Mouse (Mus musculus) liver, embryonic 16.5 days (tissue): ENCODE results near the gene Tle3. TPM values are rescaled to one million over a fixed set of nuclear protein-coding genes. Genes with fewer than 3 reads are reported as not detected.

Experiments used
- ATAC-seq: fragments of 200-750 bp; cut with Nextera tagmentation; 2 replicates; pipeline ENCODE4 v1.8.0; 2017; ENCODE audit warnings: low read depth, mild to moderate bottlenecking, moderate number of reproducible peaks, moderate library complexity
- H3K27ac ChIP-seq: fragments of 300-500 bp; sonication (generic); 2 replicates; pipeline ENCODE4 v1.5.1; 2014; ENCODE audit warnings: mild to moderate bottlenecking, low read length
- H3K27me3 ChIP-seq: fragments of 300-500 bp; sonication (generic); 2 replicates; pipeline ENCODE4 v1.6.1; 2014; ENCODE audit warnings: low read depth, low read length, mixed read lengths; ENCODE audit not compliant: control insufficient read depth, insufficient read depth
- H3K36me3 ChIP-seq: fragments of 300-500 bp; sonication (generic); 2 replicates; pipeline ENCODE4 v1.6.1; 2014; ENCODE audit warnings: mild to moderate bottlenecking; ENCODE audit not compliant: control insufficient read depth, insufficient read depth
- H3K4me1 ChIP-seq: fragments of 300-500 bp; sonication (generic); 2 replicates; pipeline ENCODE4 v1.6.1; 2014; ENCODE audit warnings: low read depth, low read length, mixed read lengths; ENCODE audit not compliant: control insufficient read depth
- H3K4me2 ChIP-seq: fragments of 300-500 bp; sonication (generic); 2 replicates; pipeline ENCODE4 v1.6.1; 2014; ENCODE audit warnings: low read depth, low read length, mixed read lengths
- H3K4me3 ChIP-seq: fragments of 300-500 bp; sonication (generic); 2 replicates; pipeline ENCODE4 v1.5.1; 2014; ENCODE audit warnings: low read depth, mild to moderate bottlenecking, low read length
- H3K9ac ChIP-seq: fragments of 300-500 bp; sonication (generic); 2 replicates; pipeline ENCODE4 v1.6.1; 2014; ENCODE audit warnings: low read depth, low read length
- H3K9me3 ChIP-seq: fragments of 300-500 bp; sonication (generic); replicated peaks from 2 replicates; pipeline ENCODE4 v1.6.1; 2016; ENCODE audit warnings: low read length; ENCODE audit not compliant: control insufficient read depth
- WGBS: fragments of 180-500 bp; shearing (Covaris S2); extraction: QIAGEN DNeasy Blood & Tissue Kit; methylation state at CpG from one replicate; pipeline ENCODE4 v1.1.7; 2014; ENCODE audit not compliant: insufficient replicate concordance; 5-methylcytosine and 5-hydroxymethylcytosine counted together
- polyA plus RNA-seq: library from polyadenylated mRNA; unstranded; fragments of >200 nt; fragmentation: Nextera tagmentation; extraction: Ambion mirVana; gene quantifications from 2 replicates; pipeline ENCODE4 v1.2.1, GENCODE M21; 2015

Tle3 gene
- polyA plus RNA-seq, 1 experiment from 2014 or later, result 3.6 TPM

DNA sequence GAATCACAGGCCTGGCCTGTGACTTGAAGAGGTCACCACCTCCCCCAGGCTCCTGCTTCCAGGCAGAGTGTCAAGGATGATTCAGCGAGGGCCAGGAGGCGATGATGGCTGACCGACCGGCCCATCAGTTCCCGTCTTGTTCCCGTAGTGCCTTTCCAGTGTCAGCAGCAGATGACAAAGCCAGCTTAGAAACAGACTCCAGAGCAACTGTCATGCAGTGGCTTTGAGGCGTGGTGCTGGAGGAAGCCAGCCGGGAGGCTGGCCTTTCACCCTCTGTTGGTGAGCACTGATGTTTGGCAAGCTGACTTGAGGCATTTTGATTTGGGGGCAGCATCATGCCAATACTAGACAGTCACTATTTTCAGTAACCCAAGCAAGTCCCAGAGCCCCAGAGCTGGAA, 6.3 kb downstream of the Tle3 start:
- H3K9ac ChIP-seq, result no peak overlapping the region
- no peaks in the 10 kb centered on the region for H3K36me3 ChIP-seq
- peaks cover 11% of the 10 kb centered on the region for H3K27me3 ChIP-seq
- peaks cover 61% of the 10 kb centered on the region for H3K4me1 ChIP-seq
- H3K4me2 ChIP-seq, result no peak overlapping the region
- 26% methylated on average over 8 of the region's 8 CpGs for WGBS
- H3K27ac ChIP-seq, result no peak overlapping the region
- no peak overlapping the region for H3K4me3 ChIP-seq
- no peak for ATAC-seq
- no peaks in the 10 kb centered on the region for H3K9me3 ChIP-seq

DNA sequence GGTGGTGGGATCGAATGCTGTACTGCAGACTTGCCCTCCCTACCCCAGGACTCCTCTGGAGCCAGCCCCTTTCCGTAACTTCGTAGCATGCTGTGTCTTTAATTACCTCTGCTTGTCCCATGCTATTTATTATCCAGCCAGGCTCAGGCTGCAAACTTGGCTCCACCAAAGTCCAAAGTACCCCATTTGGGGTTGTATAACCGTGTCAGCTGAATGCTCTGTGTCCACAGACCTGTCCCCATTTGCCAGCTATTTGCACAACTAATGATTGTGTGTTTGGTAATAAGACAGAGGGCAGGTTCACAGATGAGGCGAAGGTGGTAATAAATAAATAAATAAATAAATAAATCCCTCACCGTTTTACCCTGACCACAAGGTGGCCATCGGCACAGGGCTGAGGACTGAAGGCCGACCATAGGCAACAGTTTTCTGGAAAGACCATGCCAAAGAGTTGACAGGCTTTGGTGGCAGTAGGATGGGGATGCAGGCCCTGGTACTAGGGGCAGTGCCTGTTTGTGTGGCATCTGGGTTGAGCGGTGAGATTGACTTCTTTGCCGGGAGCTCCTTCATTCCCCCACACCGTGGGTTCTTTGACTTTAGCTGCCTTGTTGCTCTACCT, 7.0 kb downstream of the Tle3 start:
- Histone ChIP-seq H3K4me1 (peaks cover 56% of the 10 kb centered on the region), H3K4me2 (no peak overlapping the region), H3K9me3 (no peaks in the 10 kb centered on the region), H3K9ac (no peak overlapping the region), H3K27ac (no peak overlapping the region), H3K4me3 (no peak overlapping the region), H3K36me3 (no peaks in the 10 kb centered on the region), H3K27me3 (peaks cover 5% of the 10 kb centered on the region)
- ATAC-seq, result peak; percentile 52
- 62% methylated on average over 11 of the region's 11 CpGs for WGBS

- 27% methylated on average over 18 of the region's 18 CpGs for WGBS
- H3K4me1 ChIP-seq, result peaks cover 45% of the 10 kb centered on the region
- H3K4me2 ChIP-seq, result no peak overlapping the region
- no peak overlapping the region for H3K4me3 ChIP-seq
- H3K36me3 ChIP-seq, result no peaks in the 10 kb centered on the region
- ATAC-seq, result peak; percentile 35; the same call in 1 of the 2 replicates
- no peak overlapping the region for H3K27ac ChIP-seq
- H3K27me3 ChIP-seq, result no peaks in the 10 kb centered on the region
- no peaks in the 10 kb centered on the region for H3K9me3 ChIP-seq
- H3K9ac ChIP-seq, result no peak overlapping the region
Measured at GRCm38 (mm10) chr9:61380258-61381062, 8.3 kb downstream of the Tle3 start.

- Histone ChIP-seq H3K27me3 (no peaks in the 10 kb centered on the region), H3K9me3 (no peaks in the 10 kb centered on the region), H3K9ac (no peak overlapping the region), H3K27ac (no peak overlapping the region), H3K36me3 (no peaks in the 10 kb centered on the region), H3K4me2 (no peak overlapping the region), H3K4me1 (peaks cover 39% of the 10 kb centered on the region), H3K4me3 (no peak overlapping the region)
- ATAC-seq, result no peak
- WGBS, result 74% methylated on average over 2 of the region's 2 CpGs
Measured at GRCm38 (mm10) chr9:61381063-61381408, 8.9 kb downstream of the Tle3 start.

- Histone ChIP-seq H3K4me1 (peaks cover 40% of the 10 kb centered on the region), H3K27me3 (no peaks in the 10 kb centered on the region), H3K9ac (no peak overlapping the region), H3K36me3 (no peaks in the 10 kb centered on the region), H3K9me3 (no peaks in the 10 kb centered on the region), H3K4me3 (no peak overlapping the region), H3K4me2 (no peak overlapping the region), H3K27ac (no peak overlapping the region)
- no peak for ATAC-seq
- 66% methylated on average over 3 of the region's 3 CpGs for WGBS
Measured at GRCm38 (mm10) chr9:61381445-61381844, 9.3 kb downstream of the Tle3 start.

DNA sequence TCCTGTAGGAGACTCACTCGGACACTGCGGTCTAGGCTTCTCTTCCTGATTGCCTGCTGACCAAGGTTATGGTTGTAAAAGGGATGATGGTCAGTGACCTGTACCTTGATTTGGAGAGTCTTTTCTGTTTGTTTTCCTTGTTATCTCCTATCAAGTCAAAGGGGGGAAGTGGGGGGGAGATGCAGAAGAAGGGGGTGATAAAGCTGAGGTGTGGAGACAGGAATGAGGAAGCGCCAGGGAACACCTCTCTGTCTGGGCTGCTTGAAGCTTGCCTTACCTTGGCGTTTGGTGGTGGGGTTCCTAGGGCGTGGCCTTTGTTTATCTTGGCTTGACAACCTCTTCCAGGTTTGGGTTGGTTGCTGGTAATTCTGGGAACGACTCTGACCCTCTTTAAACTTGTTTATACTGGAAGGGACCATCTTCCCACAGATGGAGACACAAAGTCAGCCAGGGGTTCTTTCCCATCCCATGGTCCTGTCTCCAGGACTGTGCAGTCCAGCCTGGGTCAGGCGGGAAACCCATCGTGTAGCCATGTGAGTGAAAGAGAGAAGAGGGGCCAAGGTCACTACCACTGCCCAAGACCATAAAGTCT, 10.5 kb downstream of the Tle3 start:
- Histone ChIP-seq H3K27ac (no peak overlapping the region), H3K9ac (no peak overlapping the region), H3K4me3 (no peak overlapping the region), H3K36me3 (no peaks in the 10 kb centered on the region), H3K27me3 (no peaks in the 10 kb centered on the region), H3K4me2 (no peak overlapping the region), H3K9me3 (no peaks in the 10 kb centered on the region), H3K4me1 (peaks cover 30% of the 10 kb centered on the region)
- ATAC-seq, result no peak
- WGBS, result 46% methylated on average over 8 of the region's 8 CpGs

DNA sequence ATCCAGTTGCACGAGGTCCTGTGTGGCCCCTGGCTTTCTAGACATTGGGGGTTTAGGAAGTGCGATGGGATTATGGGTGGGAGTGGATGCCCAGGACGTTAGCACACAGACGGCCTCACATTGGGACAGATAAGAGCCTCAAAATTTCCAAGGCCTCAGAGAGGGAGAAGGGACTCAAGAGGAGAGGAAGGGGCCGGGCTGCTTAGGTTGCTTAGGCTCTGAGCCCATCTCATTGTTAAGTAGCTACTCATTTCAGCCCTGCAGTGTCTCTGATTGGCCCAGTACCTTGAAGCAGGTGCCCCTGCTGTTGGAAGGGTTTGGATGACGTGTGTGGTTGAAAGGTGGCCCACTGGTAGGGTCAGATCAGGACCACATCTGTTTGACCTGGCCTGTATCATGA, 11.9 kb downstream of the Tle3 start:
- H3K9ac ChIP-seq, result no peak overlapping the region
- H3K9me3 ChIP-seq, result no peaks in the 10 kb centered on the region
- no peak for ATAC-seq
- H3K27me3 ChIP-seq, result no peaks in the 10 kb centered on the region
- no peaks in the 10 kb centered on the region for H3K36me3 ChIP-seq
- no peak overlapping the region for H3K27ac ChIP-seq
- no peak overlapping the region for H3K4me3 ChIP-seq
- 61% methylated on average over 6 of the region's 6 CpGs for WGBS
- H3K4me2 ChIP-seq, result no peak overlapping the region
- H3K4me1 ChIP-seq, result peaks cover 29% of the 10 kb centered on the region

- H3K27me3 ChIP-seq, result no peaks in the 10 kb centered on the region
- 49% methylated on average over 16 of the region's 16 CpGs for WGBS
- H3K9ac ChIP-seq, result no peak overlapping the region
- ATAC-seq, result no peak
- no peaks in the 10 kb centered on the region for H3K9me3 ChIP-seq
- H3K27ac ChIP-seq, result no peak overlapping the region
- no peaks in the 10 kb centered on the region for H3K36me3 ChIP-seq
- no peak overlapping the region for H3K4me3 ChIP-seq
- H3K4me1 ChIP-seq, result peaks cover 24% of the 10 kb centered on the region
- H3K4me2 ChIP-seq, result no peak overlapping the region
Measured at GRCm38 (mm10) chr9:61384646-61385443, 12.7 kb downstream of the Tle3 start.
